Mouse (Mus musculus): ENCODE measurements around the gene Pde6h. TPM values are rescaled to one million over a fixed set of nuclear protein-coding genes. Genes with fewer than 3 reads are reported as not detected.

The Pde6h gene
- polyA plus RNA-seq, 1 experiment from 2014 or later, result not detected

GRCm38 (mm10) chr6:136889554-136889953, 34.1 kb upstream of the Pde6h start:
- H3K9me3 ChIP-seq (replicated peaks; ENCODE audit: control insufficient read depth, low read length), result no peaks in the 10 kb centered on the region
- no peaks in the 10 kb centered on the region for H3K27me3 ChIP-seq (replicated peaks; ENCODE audit: control insufficient read depth, insufficient read depth, low read length)
- H3K27ac ChIP-seq (ENCODE audit: low read depth, low read length), result no peak overlapping the region
- ATAC-seq, result no peak
- no peak overlapping the region for H3K4me3 ChIP-seq (ENCODE audit: low read depth, low read length)
- no peak overlapping the region for H3K9ac ChIP-seq (ENCODE audit: low read length)
- DNase-seq (ENCODE audit: low spot score), result no peak
- H3K36me3 ChIP-seq (ENCODE audit: control insufficient read depth, insufficient read depth, low read length), result no peaks in the 10 kb centered on the region
- H3K4me2 ChIP-seq (ENCODE audit: low read length), result no peak overlapping the region
- no peaks in the 10 kb centered on the region for H3K4me1 ChIP-seq (ENCODE audit: control insufficient read depth, insufficient read depth, low read length)
- 93% methylated on average over 6 of the region's 6 CpGs for WGBS

DNA sequence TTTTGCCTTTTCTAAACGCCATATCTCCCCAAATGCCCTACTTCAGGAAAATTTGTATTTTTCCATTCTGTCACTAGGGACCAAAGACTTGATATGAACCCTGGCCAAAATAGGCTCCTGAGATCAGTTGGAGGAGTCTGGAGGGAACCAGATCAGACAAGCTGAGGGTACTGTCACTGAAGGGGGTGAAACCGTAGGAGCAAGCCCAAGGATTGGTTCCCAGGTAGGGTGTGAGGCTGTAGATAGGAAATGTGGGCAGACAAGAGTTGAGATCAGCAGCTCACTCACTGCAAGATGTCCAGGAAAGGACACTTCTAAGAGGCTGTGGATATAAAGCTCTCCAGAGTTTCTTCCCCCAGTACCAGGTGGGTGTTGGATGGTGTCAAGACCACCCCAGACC, 31.6 kb upstream of the Pde6h start:
- no peak overlapping the region for H3K27ac ChIP-seq (ENCODE audit: low read depth, low read length)
- no peaks in the 10 kb centered on the region for H3K9me3 ChIP-seq (replicated peaks; ENCODE audit: control insufficient read depth, low read length)
- H3K4me2 ChIP-seq (ENCODE audit: low read length), result no peak overlapping the region
- DNase-seq (ENCODE audit: low spot score) (no peak), ATAC-seq (no peak)
- H3K4me3 ChIP-seq (ENCODE audit: low read depth, low read length), result no peak overlapping the region
- no peaks in the 10 kb centered on the region for H3K4me1 ChIP-seq (ENCODE audit: control insufficient read depth, insufficient read depth, low read length)
- 81% methylated on average over 2 of the region's 2 CpGs for WGBS
- H3K9ac ChIP-seq (ENCODE audit: low read length), result no peak overlapping the region
- H3K27me3 ChIP-seq (replicated peaks; ENCODE audit: control insufficient read depth, insufficient read depth, low read length), result no peaks in the 10 kb centered on the region
- no peaks in the 10 kb centered on the region for H3K36me3 ChIP-seq (ENCODE audit: control insufficient read depth, insufficient read depth, low read length)

DNA sequence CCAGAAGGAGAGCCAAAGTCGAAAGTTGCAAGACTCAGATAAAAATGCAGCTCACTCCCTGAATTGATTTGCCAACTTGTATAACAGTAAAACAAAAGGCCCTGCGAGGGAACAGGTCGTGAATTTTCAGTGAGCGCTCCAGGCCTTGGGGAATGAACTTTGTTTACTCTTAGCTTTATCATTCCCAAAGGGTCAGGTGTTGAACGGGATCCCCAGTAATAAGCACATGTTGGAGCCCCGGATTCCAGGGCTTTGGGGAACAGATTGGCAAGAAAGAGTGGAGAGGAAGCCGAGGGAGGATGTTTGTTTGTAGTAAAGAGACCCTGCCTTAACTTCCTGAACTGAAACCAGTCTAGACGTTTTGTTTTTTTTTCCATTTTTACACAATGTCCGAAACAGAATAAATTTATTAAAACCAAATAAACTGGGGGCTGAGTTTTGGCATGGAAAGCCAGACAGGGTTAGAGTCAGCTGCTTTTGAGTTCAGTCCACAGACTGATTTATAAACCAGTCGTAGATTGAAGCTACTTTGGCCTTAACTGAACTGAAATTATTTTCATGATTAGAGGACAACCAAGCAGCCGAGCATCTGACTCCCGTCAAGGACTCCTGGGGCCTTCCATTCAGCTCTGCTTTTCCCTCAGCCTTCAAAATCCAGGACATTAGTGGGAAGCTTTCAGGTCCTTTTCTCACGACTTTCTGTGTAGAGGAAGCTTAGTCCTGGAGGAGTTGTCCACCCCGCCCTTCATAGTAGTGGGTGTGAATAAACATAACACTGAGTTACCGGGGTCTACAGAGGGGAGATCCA, 28.9 kb upstream of the Pde6h start:
- Histone ChIP-seq H3K9me3 (replicated peaks; ENCODE audit: control insufficient read depth, low read length) (no peaks in the 10 kb centered on the region), H3K4me3 (ENCODE audit: low read depth, low read length) (no peak overlapping the region), H3K36me3 (ENCODE audit: control insufficient read depth, insufficient read depth, low read length) (no peaks in the 10 kb centered on the region), H3K9ac (ENCODE audit: low read length) (no peak overlapping the region), H3K27ac (ENCODE audit: low read depth, low read length) (no peak overlapping the region), H3K4me2 (ENCODE audit: low read length) (no peak overlapping the region), H3K27me3 (replicated peaks; ENCODE audit: control insufficient read depth, insufficient read depth, low read length) (no peaks in the 10 kb centered on the region), H3K4me1 (ENCODE audit: control insufficient read depth, insufficient read depth, low read length) (no peaks in the 10 kb centered on the region)
- no peak for ATAC-seq
- DNase-seq (ENCODE audit: low spot score), result no peak
- 66% methylated on average over 15 of the region's 15 CpGs for WGBS

GRCm38 (mm10) chr6:136897789-136898188, 25.8 kb upstream of the Pde6h start:
- Histone ChIP-seq H3K36me3 (ENCODE audit: control insufficient read depth, insufficient read depth, low read length) (no peaks in the 10 kb centered on the region), H3K27ac (ENCODE audit: low read depth, low read length) (no peak overlapping the region), H3K4me3 (ENCODE audit: low read depth, low read length) (no peak overlapping the region), H3K4me1 (ENCODE audit: control insufficient read depth, insufficient read depth, low read length) (no peaks in the 10 kb centered on the region), H3K9ac (ENCODE audit: low read length) (no peak overlapping the region), H3K4me2 (ENCODE audit: low read length) (no peak overlapping the region), H3K9me3 (replicated peaks; ENCODE audit: control insufficient read depth, low read length) (no peaks in the 10 kb centered on the region), H3K27me3 (replicated peaks; ENCODE audit: control insufficient read depth, insufficient read depth, low read length) (no peaks in the 10 kb centered on the region)
- DNase-seq (ENCODE audit: low spot score) (no peak), ATAC-seq (no peak)
- WGBS, result 94% methylated on average over 4 of the region's 4 CpGs

DNA sequence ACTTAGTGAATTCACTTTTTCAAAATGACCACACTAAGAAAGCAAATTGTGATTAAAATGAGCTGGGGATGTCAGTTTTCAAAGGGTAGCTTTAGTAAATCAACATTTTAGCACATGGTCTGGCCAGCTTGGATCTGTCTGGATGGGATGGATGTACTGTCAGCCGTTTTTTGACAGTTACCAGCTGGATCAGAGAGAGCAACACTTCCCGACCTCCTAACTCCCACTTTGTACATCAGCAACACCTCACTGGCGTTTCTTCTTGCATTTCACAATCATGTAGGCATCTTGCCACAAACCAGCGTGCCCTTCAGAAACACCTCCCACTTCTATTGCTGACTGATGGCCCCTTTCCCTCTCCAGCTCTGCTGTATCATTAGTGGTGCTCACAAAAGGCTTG, 25.4 kb upstream of the Pde6h start:
- Histone ChIP-seq H3K9ac (ENCODE audit: low read length) (no peak overlapping the region), H3K4me1 (ENCODE audit: control insufficient read depth, insufficient read depth, low read length) (no peaks in the 10 kb centered on the region), H3K36me3 (ENCODE audit: control insufficient read depth, insufficient read depth, low read length) (no peaks in the 10 kb centered on the region), H3K4me2 (ENCODE audit: low read length) (no peak overlapping the region), H3K27me3 (replicated peaks; ENCODE audit: control insufficient read depth, insufficient read depth, low read length) (no peaks in the 10 kb centered on the region), H3K4me3 (ENCODE audit: low read depth, low read length) (no peak overlapping the region), H3K27ac (ENCODE audit: low read depth, low read length) (no peak overlapping the region), H3K9me3 (replicated peaks; ENCODE audit: control insufficient read depth, low read length) (no peaks in the 10 kb centered on the region)
- no peak for ATAC-seq
- DNase-seq (ENCODE audit: low spot score), result no peak
- 67% methylated on average over 4 of the region's 4 CpGs for whole genome bisulfite sequencing

DNA sequence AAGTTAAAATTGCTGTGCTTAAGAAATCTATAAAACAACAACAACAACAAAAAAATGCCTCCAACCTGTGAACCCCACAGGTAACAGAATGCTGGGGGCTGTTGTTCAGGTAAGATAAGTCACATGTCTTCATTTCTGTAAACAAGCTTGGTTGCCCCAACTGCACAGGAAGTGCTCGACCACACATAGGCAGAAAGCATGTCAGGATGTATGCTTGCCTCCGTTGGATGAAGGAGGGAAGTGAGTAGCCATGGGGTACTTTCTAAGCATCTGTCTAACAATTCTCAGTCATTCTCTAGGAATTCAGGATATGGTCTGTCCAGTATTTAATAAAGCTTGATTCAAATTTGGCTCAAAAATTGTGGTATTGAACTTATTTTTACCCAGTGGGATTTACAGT, 24.7 kb upstream of the Pde6h start:
- no peaks in the 10 kb centered on the region for H3K36me3 ChIP-seq (ENCODE audit: control insufficient read depth, insufficient read depth, low read length)
- H3K4me1 ChIP-seq (ENCODE audit: control insufficient read depth, insufficient read depth, low read length), result no peaks in the 10 kb centered on the region
- no peak overlapping the region for H3K27ac ChIP-seq (ENCODE audit: low read depth, low read length)
- H3K27me3 ChIP-seq (replicated peaks; ENCODE audit: control insufficient read depth, insufficient read depth, low read length), result no peaks in the 10 kb centered on the region
- no peak overlapping the region for H3K9ac ChIP-seq (ENCODE audit: low read length)
- H3K9me3 ChIP-seq (replicated peaks; ENCODE audit: control insufficient read depth, low read length), result no peaks in the 10 kb centered on the region
- ATAC-seq (no peak), DNase-seq (ENCODE audit: low spot score) (no peak)
- H3K4me2 ChIP-seq (ENCODE audit: low read length), result no peak overlapping the region
- WGBS, result 83% methylated on average over 2 of the region's 2 CpGs
- no peak overlapping the region for H3K4me3 ChIP-seq (ENCODE audit: low read depth, low read length)

DNA sequence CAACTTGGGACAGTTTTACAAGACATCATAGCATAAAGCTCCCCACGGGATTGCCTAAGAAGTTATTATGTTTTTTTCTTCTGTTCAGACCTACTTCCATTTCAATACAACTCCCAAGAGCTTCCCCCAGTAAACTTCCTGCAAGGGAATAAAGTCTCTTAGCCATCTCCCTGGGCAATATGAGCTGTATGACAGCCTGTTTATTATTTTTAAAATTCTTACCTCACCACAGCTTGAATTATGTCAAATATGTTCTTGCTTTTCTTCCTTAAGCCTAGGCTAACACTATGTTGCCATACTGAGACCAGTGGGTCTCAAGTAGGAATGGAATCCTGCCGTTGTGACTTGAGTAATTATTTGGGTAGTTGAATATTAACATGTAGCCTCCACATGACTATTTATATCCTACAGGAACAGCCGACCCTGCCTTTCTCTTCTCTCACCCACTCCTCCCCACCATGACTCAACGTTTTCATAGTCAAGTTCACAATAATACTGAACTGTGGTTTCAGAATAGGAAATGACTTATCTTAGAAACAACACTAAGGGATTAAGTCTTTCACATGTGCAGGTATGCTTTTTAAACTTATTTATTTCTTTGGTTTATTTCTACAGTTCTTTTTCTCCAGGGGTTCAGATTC, 23.1 kb upstream of the Pde6h start:
- no peaks in the 10 kb centered on the region for H3K36me3 ChIP-seq (ENCODE audit: control insufficient read depth, insufficient read depth, low read length)
- ATAC-seq, result no peak
- H3K4me1 ChIP-seq (ENCODE audit: control insufficient read depth, insufficient read depth, low read length), result no peaks in the 10 kb centered on the region
- no peaks in the 10 kb centered on the region for H3K27me3 ChIP-seq (replicated peaks; ENCODE audit: control insufficient read depth, insufficient read depth, low read length)
- no peak overlapping the region for H3K27ac ChIP-seq (ENCODE audit: low read depth, low read length)
- no peak overlapping the region for H3K9ac ChIP-seq (ENCODE audit: low read length)
- WGBS, result 86% methylated on average over 4 of the region's 4 CpGs
- DNase-seq (ENCODE audit: low spot score), result no peak
- no peak overlapping the region for H3K4me2 ChIP-seq (ENCODE audit: low read length)
- no peaks in the 10 kb centered on the region for H3K9me3 ChIP-seq (replicated peaks; ENCODE audit: control insufficient read depth, low read length)
- H3K4me3 ChIP-seq (ENCODE audit: low read depth, low read length), result no peak overlapping the region

DNA sequence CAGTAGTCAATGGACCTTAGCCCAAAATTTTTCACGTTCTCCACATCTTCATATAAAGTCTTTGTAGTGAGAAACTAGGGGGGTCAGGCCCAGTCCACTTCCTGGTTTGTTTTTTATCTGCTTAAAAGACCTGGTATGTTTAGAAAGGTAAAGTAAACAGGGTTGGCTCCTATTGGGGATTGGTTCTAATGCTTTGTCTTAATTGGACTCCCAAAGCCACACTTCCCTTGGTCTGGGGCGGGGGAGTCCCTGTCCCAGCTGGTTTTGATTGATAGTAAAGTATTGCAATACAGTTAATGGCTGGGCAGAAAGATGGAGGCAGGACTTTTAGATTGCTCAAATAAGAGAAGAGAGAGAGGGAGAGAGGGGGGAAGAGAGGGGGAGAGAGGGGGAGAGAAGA, 22.6 kb upstream of the Pde6h start:
- Histone ChIP-seq H3K9me3 (replicated peaks; ENCODE audit: control insufficient read depth, low read length) (no peaks in the 10 kb centered on the region), H3K27me3 (replicated peaks; ENCODE audit: control insufficient read depth, insufficient read depth, low read length) (no peaks in the 10 kb centered on the region), H3K4me1 (ENCODE audit: control insufficient read depth, insufficient read depth, low read length) (no peaks in the 10 kb centered on the region), H3K27ac (ENCODE audit: low read depth, low read length) (no peak overlapping the region), H3K36me3 (ENCODE audit: control insufficient read depth, insufficient read depth, low read length) (no peaks in the 10 kb centered on the region), H3K4me2 (ENCODE audit: low read length) (no peak overlapping the region), H3K4me3 (ENCODE audit: low read depth, low read length) (no peak overlapping the region), H3K9ac (ENCODE audit: low read length) (no peak overlapping the region)
- no peak for ATAC-seq
- 77% methylated on average over 2 of the region's 2 CpGs for WGBS
- DNase-seq (ENCODE audit: low spot score), result no peak

DNA sequence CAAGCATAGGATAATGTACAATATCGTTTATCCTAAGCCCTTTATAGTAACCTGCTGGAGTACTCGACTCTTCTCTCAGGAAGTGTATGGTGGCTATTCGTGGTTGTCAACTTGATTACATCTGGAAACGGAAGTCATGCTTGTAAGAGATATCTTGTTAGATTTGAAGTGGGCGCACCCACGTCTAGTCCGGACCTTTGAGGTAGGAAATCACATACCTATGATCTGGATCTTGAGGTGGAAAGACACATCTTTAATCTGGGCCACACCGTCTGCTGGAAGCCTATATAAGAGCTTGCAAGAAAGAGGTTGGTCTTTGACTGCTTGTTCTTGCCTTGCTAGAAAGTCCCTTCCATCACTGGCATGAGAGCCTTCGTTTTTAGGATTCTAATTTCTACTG, 21.1 kb upstream of the Pde6h start:
- Histone ChIP-seq H3K4me1 (ENCODE audit: control insufficient read depth, insufficient read depth, low read length) (no peaks in the 10 kb centered on the region), H3K27ac (ENCODE audit: low read depth, low read length) (no peak overlapping the region), H3K9ac (ENCODE audit: low read length) (no peak overlapping the region), H3K36me3 (ENCODE audit: control insufficient read depth, insufficient read depth, low read length) (no peaks in the 10 kb centered on the region), H3K4me3 (ENCODE audit: low read depth, low read length) (no peak overlapping the region), H3K4me2 (ENCODE audit: low read length) (no peak overlapping the region), H3K9me3 (replicated peaks; ENCODE audit: control insufficient read depth, low read length) (no peaks in the 10 kb centered on the region), H3K27me3 (replicated peaks; ENCODE audit: control insufficient read depth, insufficient read depth, low read length) (no peaks in the 10 kb centered on the region)
- ATAC-seq (no peak), DNase-seq (ENCODE audit: low spot score) (no peak)
- 96% methylated on average over 9 of the region's 9 CpGs for WGBS

Data from forebrain, embryonic 14.5 days (tissue).